Mouse (Mus musculus): ENCODE results near the gene Gm2a. TPM values are rescaled to one million over a fixed set of nuclear protein-coding genes. Genes with fewer than 3 reads are reported as not detected.
A peak's percentile ranks its signal among the peaks of the same experiment; 100 is the strongest.

Gene Gm2a
- 20.3 and 21.7 TPM in 2 replicates for polyA plus RNA-seq (2015; fragmentation: Nextera tagmentation; extraction: Ambion mirVana)

GRCm38 (mm10) chr11:55097463-55098188 lies at the start of gene Gm2a:
Gene Gm2a (plus strand): TSS chr11:55098115.
- peak within 1 kb of the TSS; percentile 88 for H3K27ac ChIP-seq (ENCODE audit: low read length)
- under 1% methylated on average over 44 of the region's 45 CpGs for WGBS
- H3K4me1 ChIP-seq (ENCODE audit: control insufficient read depth, insufficient read depth, low read length): peaks cover 3% of the 10 kb centered on the region

GRCm38 (mm10) chr11:55050837-55051510 lies 46.9 kb upstream of the Gm2a start:
- WGBS: 71% methylated on average over 7 of the region's 7 CpGs
- Histone ChIP-seq H3K4me2 (ENCODE audit: low read depth, low read length) (no peak overlapping the region), H3K4me1 (ENCODE audit: control insufficient read depth, insufficient read depth, low read length) (0 out of 2 replicates have a peak, but pooled peaks cover 2% of the 10 kb centered on the region), H3K4me3 (ENCODE audit: low read length) (no peak overlapping the region), H3K27me3 (replicated peaks; ENCODE audit: control insufficient read depth, insufficient read depth, low read length) (no peaks in the 10 kb centered on the region), H3K36me3 (ENCODE audit: control insufficient read depth, insufficient read depth, low read length) (no peaks in the 10 kb centered on the region), H3K9me3 (ENCODE audit: control insufficient read depth, low read length) (no peaks in the 10 kb centered on the region), H3K27ac (ENCODE audit: low read length) (no peak overlapping the region), H3K9ac (ENCODE audit: low read depth, low read length) (no peak overlapping the region)
- no peak for ATAC-seq

More at GRCm38 (mm10) chr11:55097463-55098188, at the start of gene Gm2a:
- H3K9me3 ChIP-seq (ENCODE audit: control insufficient read depth, low read length): no peaks in the 10 kb centered on the region
- peak within 1 kb of the TSS; percentile 62 for H3K4me3 ChIP-seq (ENCODE audit: low read length)
- H3K36me3 ChIP-seq (ENCODE audit: control insufficient read depth, insufficient read depth, low read length): no peaks in the 10 kb centered on the region
- ATAC-seq: peak; percentile 97
- H3K4me2 ChIP-seq (ENCODE audit: low read depth, low read length): peak within 1 kb of the TSS; percentile 84
- peak within 1 kb of the TSS; percentile 74 for H3K9ac ChIP-seq (ENCODE audit: low read depth, low read length)
- no peaks in the 10 kb centered on the region for H3K27me3 ChIP-seq (replicated peaks; ENCODE audit: control insufficient read depth, insufficient read depth, low read length)

GRCm38 (mm10) chr11:55057511-55057910 lies 40.4 kb upstream of the Gm2a start:
- H3K9me3 ChIP-seq (ENCODE audit: control insufficient read depth, low read length): no peaks in the 10 kb centered on the region
- no peaks in the 10 kb centered on the region for H3K4me1 ChIP-seq (ENCODE audit: control insufficient read depth, insufficient read depth, low read length)
- no peaks in the 10 kb centered on the region for H3K27me3 ChIP-seq (replicated peaks; ENCODE audit: control insufficient read depth, insufficient read depth, low read length)
- H3K4me3 ChIP-seq (ENCODE audit: low read length): no peak overlapping the region
- H3K4me2 ChIP-seq (ENCODE audit: low read depth, low read length): no peak overlapping the region
- no peak overlapping the region for H3K27ac ChIP-seq (ENCODE audit: low read length)
- 85% methylated on average over 3 of the region's 3 CpGs for WGBS
- ATAC-seq: no peak
- no peaks in the 10 kb centered on the region for H3K36me3 ChIP-seq (ENCODE audit: control insufficient read depth, insufficient read depth, low read length)
- H3K9ac ChIP-seq (ENCODE audit: low read depth, low read length): no peak overlapping the region

- Histone ChIP-seq H3K4me1 (ENCODE audit: control insufficient read depth, insufficient read depth, low read length) (no peaks in the 10 kb centered on the region), H3K27ac (ENCODE audit: low read length) (no peak overlapping the region), H3K9ac (ENCODE audit: low read depth, low read length) (no peak overlapping the region), H3K9me3 (ENCODE audit: control insufficient read depth, low read length) (no peaks in the 10 kb centered on the region), H3K27me3 (replicated peaks; ENCODE audit: control insufficient read depth, insufficient read depth, low read length) (no peaks in the 10 kb centered on the region), H3K4me3 (ENCODE audit: low read length) (no peak overlapping the region), H3K36me3 (ENCODE audit: control insufficient read depth, insufficient read depth, low read length) (no peaks in the 10 kb centered on the region), H3K4me2 (ENCODE audit: low read depth, low read length) (no peak overlapping the region)
- WGBS: 90% methylated on average over 5 of the region's 5 CpGs
- ATAC-seq: no peak
Measured at GRCm38 (mm10) chr11:55060802-55061201, 37.1 kb upstream of the Gm2a start.

GRCm38 (mm10) chr11:55062856-55063255 lies 35.1 kb upstream of the Gm2a start:
- no peaks in the 10 kb centered on the region for H3K9me3 ChIP-seq (ENCODE audit: control insufficient read depth, low read length)
- H3K27me3 ChIP-seq (replicated peaks; ENCODE audit: control insufficient read depth, insufficient read depth, low read length): no peaks in the 10 kb centered on the region
- no peak overlapping the region for H3K4me2 ChIP-seq (ENCODE audit: low read depth, low read length)
- WGBS: 41% methylated on average over 5 of the region's 5 CpGs
- H3K9ac ChIP-seq (ENCODE audit: low read depth, low read length): no peak overlapping the region
- no peaks in the 10 kb centered on the region for H3K36me3 ChIP-seq (ENCODE audit: control insufficient read depth, insufficient read depth, low read length)
- H3K4me3 ChIP-seq (ENCODE audit: low read length): no peak overlapping the region
- no peaks in the 10 kb centered on the region for H3K4me1 ChIP-seq (ENCODE audit: control insufficient read depth, insufficient read depth, low read length)
- no peak for ATAC-seq
- no peak overlapping the region for H3K27ac ChIP-seq (ENCODE audit: low read length)

GRCm38 (mm10) chr11:55066921-55067320 lies 31.0 kb upstream of the Gm2a start:
- H3K36me3 ChIP-seq (ENCODE audit: control insufficient read depth, insufficient read depth, low read length): no peaks in the 10 kb centered on the region
- H3K27ac ChIP-seq (ENCODE audit: low read length): no peak overlapping the region
- H3K4me1 ChIP-seq (ENCODE audit: control insufficient read depth, insufficient read depth, low read length): no peaks in the 10 kb centered on the region
- H3K27me3 ChIP-seq (replicated peaks; ENCODE audit: control insufficient read depth, insufficient read depth, low read length): no peaks in the 10 kb centered on the region
- H3K4me3 ChIP-seq (ENCODE audit: low read length): no peak overlapping the region
- 65% methylated on average over 4 of the region's 4 CpGs for WGBS
- no peaks in the 10 kb centered on the region for H3K9me3 ChIP-seq (ENCODE audit: control insufficient read depth, low read length)
- H3K4me2 ChIP-seq (ENCODE audit: low read depth, low read length): no peak overlapping the region
- ATAC-seq: no peak
- H3K9ac ChIP-seq (ENCODE audit: low read depth, low read length): no peak overlapping the region

GRCm38 (mm10) chr11:55069023-55069422 lies 28.9 kb upstream of the Gm2a start:
- no peak overlapping the region for H3K27ac ChIP-seq (ENCODE audit: low read length)
- H3K4me1 ChIP-seq (ENCODE audit: control insufficient read depth, insufficient read depth, low read length): no peaks in the 10 kb centered on the region
- no peaks in the 10 kb centered on the region for H3K36me3 ChIP-seq (ENCODE audit: control insufficient read depth, insufficient read depth, low read length)
- H3K27me3 ChIP-seq (replicated peaks; ENCODE audit: control insufficient read depth, insufficient read depth, low read length): no peaks in the 10 kb centered on the region
- WGBS: 34% methylated on average over 2 of the region's 2 CpGs
- no peaks in the 10 kb centered on the region for H3K9me3 ChIP-seq (ENCODE audit: control insufficient read depth, low read length)
- no peak overlapping the region for H3K9ac ChIP-seq (ENCODE audit: low read depth, low read length)
- no peak for ATAC-seq
- H3K4me3 ChIP-seq (ENCODE audit: low read length): no peak overlapping the region
- no peak overlapping the region for H3K4me2 ChIP-seq (ENCODE audit: low read depth, low read length)

- no peaks in the 10 kb centered on the region for H3K9me3 ChIP-seq (ENCODE audit: control insufficient read depth, low read length)
- no peaks in the 10 kb centered on the region for H3K36me3 ChIP-seq (ENCODE audit: control insufficient read depth, insufficient read depth, low read length)
- peaks cover 3% of the 10 kb centered on the region; the same call in 1 of the 2 replicates for H3K4me1 ChIP-seq (ENCODE audit: control insufficient read depth, insufficient read depth, low read length)
- H3K9ac ChIP-seq (ENCODE audit: low read depth, low read length): no peak overlapping the region
- H3K4me3 ChIP-seq (ENCODE audit: low read length): no peak overlapping the region
- no peaks in the 10 kb centered on the region for H3K27me3 ChIP-seq (replicated peaks; ENCODE audit: control insufficient read depth, insufficient read depth, low read length)
- no peak overlapping the region for H3K27ac ChIP-seq (ENCODE audit: low read length)
- 86% methylated on average over 5 of the region's 5 CpGs for WGBS
- H3K4me2 ChIP-seq (ENCODE audit: low read depth, low read length): no peak overlapping the region
- ATAC-seq: no peak
Measured at GRCm38 (mm10) chr11:55071344-55071743, 26.6 kb upstream of the Gm2a start.

GRCm38 (mm10) chr11:55072467-55072866 lies 25.4 kb upstream of the Gm2a start:
- no peaks in the 10 kb centered on the region for H3K36me3 ChIP-seq (ENCODE audit: control insufficient read depth, insufficient read depth, low read length)
- 84% methylated on average over 8 of the region's 8 CpGs for WGBS
- H3K9ac ChIP-seq (ENCODE audit: low read depth, low read length): no peak overlapping the region
- no peak overlapping the region for H3K27ac ChIP-seq (ENCODE audit: low read length)
- H3K4me2 ChIP-seq (ENCODE audit: low read depth, low read length): no peak overlapping the region
- no peaks in the 10 kb centered on the region for H3K9me3 ChIP-seq (ENCODE audit: control insufficient read depth, low read length)
- no peak overlapping the region for H3K4me3 ChIP-seq (ENCODE audit: low read length)
- H3K4me1 ChIP-seq (ENCODE audit: control insufficient read depth, insufficient read depth, low read length): peaks cover 11% of the 10 kb centered on the region
- no peak for ATAC-seq
- no peaks in the 10 kb centered on the region for H3K27me3 ChIP-seq (replicated peaks; ENCODE audit: control insufficient read depth, insufficient read depth, low read length)

Data from intestine, embryonic 16.5 days (tissue).